Mouse (Mus musculus) retina, postnatal 1 day (tissue): ENCODE results near the gene Cyp4f16.
A peak's percentile ranks its signal among the peaks of the same experiment; 100 is the strongest.
"Not testable (repeated sequence)": the region's sequence is repeated elsewhere in the genome, so short reads cannot be mapped to it uniquely, and the experiment has no call there.

Experiments
- DNase-seq: peaks from one replicate; pipeline ENCODE4 v3.0.0-alpha.2; 2012

The Cyp4f16 gene

GRCm38 (mm10) chr17:32536051-32536866, at the start of gene Cyp4f16:
Gene Cyp4f16, plus strand, starts transcription at chr17:32536558.
- peak; percentile 95 for DNase-seq

- peak; percentile 81 for DNase-seq
Measured at GRCm38 (mm10) chr17:32492349-32492980, 43.9 kb upstream of the Cyp4f16 start.

GRCm38 (mm10) chr17:32494601-32495000, 41.8 kb upstream of the Cyp4f16 start:
- peak; percentile 82 for DNase-seq

GRCm38 (mm10) chr17:32500511-32500910, 35.8 kb upstream of the Cyp4f16 start:
- not testable (repeated sequence) for DNase-seq

- DNase-seq = no peak
Measured at GRCm38 (mm10) chr17:32501051-32501450, 35.3 kb upstream of the Cyp4f16 start.

- no peak for DNase-seq
Measured at GRCm38 (mm10) chr17:32503111-32503510, 33.2 kb upstream of the Cyp4f16 start.

- peak; percentile 75 for DNase-seq
Measured at GRCm38 (mm10) chr17:32505851-32506728, 30.3 kb upstream of the Cyp4f16 start, which contains the start of gene Cyp4f17. Gene Cyp4f17, plus strand, starts transcription at chr17:32506050.

- DNase-seq = no peak
Measured at GRCm38 (mm10) chr17:32506729-32507245, 29.6 kb upstream of the Cyp4f16 start.

- no peak for DNase-seq
Measured at GRCm38 (mm10) chr17:32516126-32516525, 20.2 kb upstream of the Cyp4f16 start.

- no peak for DNase-seq
Measured at GRCm38 (mm10) chr17:32521981-32522380, 14.4 kb upstream of the Cyp4f16 start.

GRCm38 (mm10) chr17:32522386-32522785, 14.0 kb upstream of the Cyp4f16 start:
- DNase-seq = no peak

GRCm38 (mm10) chr17:32522816-32523215, 13.5 kb upstream of the Cyp4f16 start:
- DNase-seq = no peak

GRCm38 (mm10) chr17:32523895-32524294, 12.5 kb upstream of the Cyp4f16 start:
- DNase-seq = no peak

- DNase-seq = not testable (repeated sequence)
Measured at GRCm38 (mm10) chr17:32526341-32526740, 10.0 kb upstream of the Cyp4f16 start.

- no peak for DNase-seq
Measured at GRCm38 (mm10) chr17:32527748-32528147, 8.6 kb upstream of the Cyp4f16 start.

- DNase-seq = peak; percentile 92
Measured at GRCm38 (mm10) chr17:32528408-32529337, 7.7 kb upstream of the Cyp4f16 start.

GRCm38 (mm10) chr17:32532356-32532755, 4.0 kb upstream of the Cyp4f16 start:
- not testable (repeated sequence) for DNase-seq

- DNase-seq = no peak
Measured at GRCm38 (mm10) chr17:32534068-32534467, 2.3 kb upstream of the Cyp4f16 start.

GRCm38 (mm10) chr17:32536867-32537250, 501 bp downstream of the Cyp4f16 start:
- no peak for DNase-seq

- not testable (repeated sequence) for DNase-seq
Measured at GRCm38 (mm10) chr17:32544792-32545191, 8.4 kb downstream of the Cyp4f16 start.

GRCm38 (mm10) chr17:32550377-32550776, 14.0 kb downstream of the Cyp4f16 start:
- not testable (repeated sequence) for DNase-seq
